Mouse (Mus musculus): ENCODE results near the gene Rpusd4. TPM values are rescaled to one million over a fixed set of nuclear protein-coding genes. Genes with fewer than 3 reads are reported as not detected.

The Rpusd4 gene
- polyA plus RNA-seq, 1 experiment from 2014 or later, result 35.6 TPM

GRCm38 (mm10) chr9:35293465-35293864 lies 25.8 kb downstream of the Rpusd4 start:
- 89% methylated on average over 5 of the region's 5 CpGs for WGBS
- H3K27me3 ChIP-seq (ENCODE audit: low read depth, poor library complexity, severe bottlenecking), result peaks cover 4% of the 10 kb centered on the region; the same call in 1 of the 2 replicates

GRCm38 (mm10) chr9:35297791-35298190 lies 30.1 kb downstream of the Rpusd4 start:
- H3K9me3 ChIP-seq (replicated peaks), result no peaks in the 10 kb centered on the region
- no peak overlapping the region for H3K27ac ChIP-seq
- no peak overlapping the region for H3K4me3 ChIP-seq
- DNase-seq (ENCODE audit: low spot score), result no peak
- no peaks in the 10 kb centered on the region for H3K27me3 ChIP-seq (ENCODE audit: low read depth, poor library complexity, severe bottlenecking)
- no peaks in the 10 kb centered on the region for H3K36me3 ChIP-seq
- peaks cover 2% of the 10 kb centered on the region for H3K4me1 ChIP-seq

More at GRCm38 (mm10) chr9:35293465-35293864, 25.8 kb downstream of the Rpusd4 start:
- Histone ChIP-seq H3K9me3 (replicated peaks) (no peaks in the 10 kb centered on the region), H3K27ac (no peak overlapping the region), H3K36me3 (no peaks in the 10 kb centered on the region), H3K4me1 (peaks cover 36% of the 10 kb centered on the region), H3K4me3 (no peak overlapping the region)
- no peak for DNase-seq (ENCODE audit: low spot score)

- Histone ChIP-seq H3K4me1 (peaks cover 2% of the 10 kb centered on the region), H3K27me3 (ENCODE audit: low read depth, poor library complexity, severe bottlenecking) (no peaks in the 10 kb centered on the region), H3K36me3 (no peaks in the 10 kb centered on the region), H3K9me3 (replicated peaks) (no peaks in the 10 kb centered on the region), H3K27ac (no peak overlapping the region), H3K4me3 (no peak overlapping the region)
- WGBS, result 92% methylated on average over 3 of the region's 3 CpGs
- no peak for DNase-seq (ENCODE audit: low spot score)
These were observed 34.5 kb downstream of the Rpusd4 start for GRCm38 (mm10) chr9:35302172-35302571.

GRCm38 (mm10) chr9:35307461-35307860 lies 39.8 kb downstream of the Rpusd4 start:
- Histone ChIP-seq H3K36me3 (no peaks in the 10 kb centered on the region), H3K9me3 (replicated peaks) (no peaks in the 10 kb centered on the region), H3K27ac (no peak overlapping the region), H3K4me3 (no peak overlapping the region), H3K27me3 (ENCODE audit: low read depth, poor library complexity, severe bottlenecking) (0 out of 2 replicates have a peak, but pooled peaks cover 5% of the 10 kb centered on the region), H3K4me1 (peaks cover 22% of the 10 kb centered on the region)
- DNase-seq (ENCODE audit: low spot score), result no peak
- WGBS, result 47% methylated on average over 7 of the region's 7 CpGs

GRCm38 (mm10) chr9:35310377-35310776 lies 42.7 kb downstream of the Rpusd4 start:
- Histone ChIP-seq H3K36me3 (no peaks in the 10 kb centered on the region), H3K27ac (peak overlapping the region; percentile 70), H3K4me1 (peaks cover 49% of the 10 kb centered on the region), H3K27me3 (ENCODE audit: low read depth, poor library complexity, severe bottlenecking) (0 out of 2 replicates have a peak, but pooled peaks cover 5% of the 10 kb centered on the region), H3K4me3 (no peak overlapping the region), H3K9me3 (replicated peaks) (no peaks in the 10 kb centered on the region)
- DNase-seq (ENCODE audit: low spot score), result no peak
- 77% methylated on average over 6 of the region's 6 CpGs for WGBS

GRCm38 (mm10) chr9:35312516-35312915 lies 44.9 kb downstream of the Rpusd4 start:
- Histone ChIP-seq H3K9me3 (replicated peaks) (no peaks in the 10 kb centered on the region), H3K4me3 (no peak overlapping the region), H3K4me1 (peaks cover 61% of the 10 kb centered on the region), H3K27me3 (ENCODE audit: low read depth, poor library complexity, severe bottlenecking) (peaks cover 7% of the 10 kb centered on the region; the same call in 1 of the 2 replicates), H3K27ac (peak overlapping the region; percentile 42; the same call in 1 of the 2 replicates), H3K36me3 (no peaks in the 10 kb centered on the region)
- 53% methylated on average over 3 of the region's 3 CpGs for WGBS
- peak; percentile 27 for DNase-seq (ENCODE audit: low spot score)

- 34% methylated on average over 4 of the region's 4 CpGs for WGBS
- H3K27me3 ChIP-seq (ENCODE audit: low read depth, poor library complexity, severe bottlenecking), result peaks cover 10% of the 10 kb centered on the region; the same call in 1 of the 2 replicates
These were observed 45.9 kb downstream of the Rpusd4 start for GRCm38 (mm10) chr9:35313601-35314000.

GRCm38 (mm10) chr9:35314254-35314653 lies 46.6 kb downstream of the Rpusd4 start:
- 64% methylated on average over 1 of the region's 1 CpGs for WGBS
- Histone ChIP-seq H3K9me3 (replicated peaks) (no peaks in the 10 kb centered on the region), H3K27me3 (ENCODE audit: low read depth, poor library complexity, severe bottlenecking) (peaks cover 10% of the 10 kb centered on the region; the same call in 1 of the 2 replicates), H3K36me3 (no peaks in the 10 kb centered on the region), H3K27ac (peak overlapping the region; percentile 70), H3K4me3 (no peak overlapping the region), H3K4me1 (peaks cover 72% of the 10 kb centered on the region)
- DNase-seq (ENCODE audit: low spot score), result peak; percentile 30

More at GRCm38 (mm10) chr9:35313601-35314000, 45.9 kb downstream of the Rpusd4 start:
- H3K27ac ChIP-seq, result peak overlapping the region; percentile 70
- DNase-seq (ENCODE audit: low spot score), result peak; percentile 32
- no peaks in the 10 kb centered on the region for H3K9me3 ChIP-seq (replicated peaks)
- H3K4me1 ChIP-seq, result peaks cover 66% of the 10 kb centered on the region
- H3K36me3 ChIP-seq, result no peaks in the 10 kb centered on the region
- H3K4me3 ChIP-seq, result no peak overlapping the region

- peak overlapping the region; percentile 84 for H3K27ac ChIP-seq
- 31% methylated on average over 3 of the region's 3 CpGs for WGBS
- no peaks in the 10 kb centered on the region for H3K36me3 ChIP-seq
- peaks cover 31% of the 10 kb centered on the region for H3K27me3 ChIP-seq (ENCODE audit: low read depth, poor library complexity, severe bottlenecking)
- peak; percentile 41 for DNase-seq (ENCODE audit: low spot score)
- peaks cover 87% of the 10 kb centered on the region for H3K4me1 ChIP-seq
- H3K4me3 ChIP-seq, result no peak overlapping the region
- H3K9me3 ChIP-seq (replicated peaks), result no peaks in the 10 kb centered on the region
These were observed 49.1 kb downstream of the Rpusd4 start for GRCm38 (mm10) chr9:35316771-35317211.

- peaks cover 87% of the 10 kb centered on the region for H3K4me1 ChIP-seq
- peak; percentile 48 for DNase-seq (ENCODE audit: low spot score)
These were observed 49.7 kb downstream of the Rpusd4 start for GRCm38 (mm10) chr9:35317233-35317980.

GRCm38 (mm10) chr9:35318537-35319172 lies 51.0 kb downstream of the Rpusd4 start:
- Histone ChIP-seq H3K4me1 (peaks cover 87% of the 10 kb centered on the region), H3K9me3 (replicated peaks) (no peaks in the 10 kb centered on the region), H3K36me3 (no peaks in the 10 kb centered on the region), H3K27ac (peak overlapping the region; percentile 84), H3K4me3 (peak overlapping the region; percentile 14), H3K27me3 (ENCODE audit: low read depth, poor library complexity, severe bottlenecking) (peaks cover 46% of the 10 kb centered on the region)
- DNase-seq (ENCODE audit: low spot score), result peak; percentile 78
- WGBS, result 8% methylated on average over 9 of the region's 9 CpGs

More at GRCm38 (mm10) chr9:35317233-35317980, 49.7 kb downstream of the Rpusd4 start:
- Histone ChIP-seq H3K27ac (peak overlapping the region; percentile 84), H3K27me3 (ENCODE audit: low read depth, poor library complexity, severe bottlenecking) (peaks cover 34% of the 10 kb centered on the region), H3K9me3 (replicated peaks) (no peaks in the 10 kb centered on the region), H3K4me3 (peak overlapping the region; percentile 8; the same call in 1 of the 2 replicates), H3K36me3 (no peaks in the 10 kb centered on the region)
- 29% methylated on average over 9 of the region's 9 CpGs for WGBS

GRCm38 (mm10) chr9:35320288-35320687 lies 52.6 kb downstream of the Rpusd4 start:
- peak; percentile 29 for DNase-seq (ENCODE audit: low spot score)
- Histone ChIP-seq H3K4me1 (peaks cover 88% of the 10 kb centered on the region), H3K4me3 (no peak overlapping the region), H3K9me3 (replicated peaks) (no peaks in the 10 kb centered on the region), H3K36me3 (no peaks in the 10 kb centered on the region), H3K27me3 (ENCODE audit: low read depth, poor library complexity, severe bottlenecking) (peaks cover 46% of the 10 kb centered on the region), H3K27ac (peak overlapping the region; percentile 63)
- WGBS, result 86% methylated on average over 4 of the region's 4 CpGs

GRCm38 (mm10) chr9:35323974-35324373 lies 56.3 kb downstream of the Rpusd4 start:
- Histone ChIP-seq H3K9me3 (replicated peaks) (no peaks in the 10 kb centered on the region), H3K4me3 (no peak overlapping the region), H3K36me3 (no peaks in the 10 kb centered on the region), H3K27me3 (ENCODE audit: low read depth, poor library complexity, severe bottlenecking) (peaks cover 43% of the 10 kb centered on the region), H3K4me1 (peaks cover 91% of the 10 kb centered on the region), H3K27ac (peak overlapping the region; percentile 42)
- no peak for DNase-seq (ENCODE audit: low spot score)
- 47% methylated on average over 4 of the region's 4 CpGs for WGBS
